Mouse (Mus musculus): ENCODE data around the gene Ambp. TPM values are rescaled to one million over a fixed set of nuclear protein-coding genes. Genes with fewer than 3 reads are reported as not detected.

Ambp gene
- total and polyA plus RNA-seq, 2 experiments = 2,202 to 3,181 TPM

GRCm38 (mm10) chr4:63151127-63151526, 3.5 kb downstream of the Ambp start:
- TF ChIP-seq CTCF (IDR thresholded peaks at IDR 0.05; ENCODE audit: low read depth, low read length) = no peak
- no peak for TF ChIP-seq POLR2A (IDR thresholded peaks at IDR 0.05; ENCODE audit: extremely low read depth, insufficient read depth, low read length)
- Histone ChIP-seq H3K36me3 (ENCODE audit: control insufficient read depth, insufficient read depth, low read length) (peaks cover 43% of the 10 kb centered on the region), H3K27ac (replicated peaks; ENCODE audit: insufficient read depth, low read depth, low read length) (peak overlapping the region; percentile 11), H3K9ac (ENCODE audit: low read depth, low read length) (peak overlapping the region; percentile 25; the same call in 1 of the 2 replicates), H3K4me3 (ENCODE audit: insufficient read depth, low read depth, low read length) (peak overlapping the region; percentile 30; the same call in 1 of the 2 replicates), H3K79me2 (ENCODE audit: control insufficient read depth, insufficient read depth, low read length) (peaks cover 12% of the 10 kb centered on the region; the same call in 1 of the 2 replicates), H3K4me1 (ENCODE audit: control insufficient read depth, insufficient read depth, low read length) (peaks cover 31% of the 10 kb centered on the region), H3K27me3 (ENCODE audit: control insufficient read depth, insufficient read depth, low read length) (no peaks in the 10 kb centered on the region)
- peak; percentile 73 for DNase-seq (ENCODE audit: extremely low read depth, low read depth, low spot score)
- 26% methylated on average over 6 of the region's 6 CpGs for WGBS

GRCm38 (mm10) chr4:63147268-63147667, 7.3 kb downstream of the Ambp start:
- H3K27me3 ChIP-seq (ENCODE audit: control insufficient read depth, insufficient read depth, low read length) = no peaks in the 10 kb centered on the region
- 94% methylated on average over 6 of the region's 6 CpGs for WGBS
- peaks cover 1% of the 10 kb centered on the region; the same call in 1 of the 2 replicates for H3K79me2 ChIP-seq (ENCODE audit: control insufficient read depth, insufficient read depth, low read length)
- H3K9ac ChIP-seq (ENCODE audit: low read depth, low read length) = no peak overlapping the region
- peak; percentile 41 for DNase-seq (ENCODE audit: extremely low read depth, low read depth, low spot score)
- H3K4me1 ChIP-seq (ENCODE audit: control insufficient read depth, insufficient read depth, low read length) = peaks cover 15% of the 10 kb centered on the region
- peaks cover 74% of the 10 kb centered on the region for H3K36me3 ChIP-seq (ENCODE audit: control insufficient read depth, insufficient read depth, low read length)
- H3K4me3 ChIP-seq (ENCODE audit: insufficient read depth, low read depth, low read length) = no peak overlapping the region
- no peak overlapping the region for H3K27ac ChIP-seq (replicated peaks; ENCODE audit: insufficient read depth, low read depth, low read length)
- TF ChIP-seq POLR2A (IDR thresholded peaks at IDR 0.05; ENCODE audit: extremely low read depth, insufficient read depth, low read length) (no peak), CTCF (IDR thresholded peaks at IDR 0.05; ENCODE audit: low read depth, low read length) (no peak)

DNA sequence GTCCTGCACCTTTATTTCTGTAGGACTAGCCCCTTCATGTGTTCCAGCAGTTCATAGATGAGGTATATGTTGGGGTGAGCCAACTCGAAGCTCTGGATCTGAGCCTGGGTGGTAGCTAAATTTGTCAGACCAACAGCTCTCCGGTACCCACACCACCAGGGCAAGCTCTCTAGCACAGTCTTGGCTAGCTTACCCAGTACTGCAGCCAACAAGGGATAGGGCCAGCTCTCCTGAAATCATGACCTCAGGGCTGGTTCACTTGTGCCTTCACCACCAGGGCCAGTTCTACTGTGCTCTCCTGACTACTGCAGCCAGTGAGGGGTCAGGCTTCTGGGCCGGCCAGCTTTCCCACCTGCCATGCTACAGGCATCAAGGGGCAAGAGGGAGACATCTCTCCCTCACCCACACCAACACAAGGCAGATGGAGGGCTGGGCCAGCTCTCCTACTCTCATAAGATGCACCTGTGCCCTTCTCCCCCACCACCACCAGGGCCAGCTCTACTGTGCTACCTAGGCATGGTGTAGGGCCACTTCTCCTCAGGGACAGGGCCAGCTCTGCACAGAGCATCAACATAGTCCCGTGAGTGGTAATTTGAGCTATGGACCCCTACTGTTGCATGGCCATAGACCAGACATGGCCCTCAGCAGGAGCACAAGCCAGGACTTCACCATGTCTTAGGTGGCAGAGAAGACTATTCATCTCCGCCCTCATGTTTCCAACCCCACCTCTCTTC, 24.5 kb downstream of the Ambp start:
- H3K9ac ChIP-seq (ENCODE audit: low read depth, low read length) = no peak overlapping the region
- 62% methylated on average over 5 of the region's 5 CpGs for WGBS
- H3K79me2 ChIP-seq (ENCODE audit: control insufficient read depth, insufficient read depth, low read length) = no peaks in the 10 kb centered on the region
- no peaks in the 10 kb centered on the region for H3K36me3 ChIP-seq (ENCODE audit: control insufficient read depth, insufficient read depth, low read length)
- no peak overlapping the region for H3K27ac ChIP-seq (replicated peaks; ENCODE audit: insufficient read depth, low read depth, low read length)
- H3K4me1 ChIP-seq (ENCODE audit: control insufficient read depth, insufficient read depth, low read length) = no peaks in the 10 kb centered on the region
- TF ChIP-seq POLR2A (IDR thresholded peaks at IDR 0.05; ENCODE audit: extremely low read depth, insufficient read depth, low read length) (no peak), CTCF (IDR thresholded peaks at IDR 0.05; ENCODE audit: low read depth, low read length) (no peak)
- H3K4me3 ChIP-seq (ENCODE audit: insufficient read depth, low read depth, low read length) = no peak overlapping the region
- no peaks in the 10 kb centered on the region for H3K27me3 ChIP-seq (ENCODE audit: control insufficient read depth, insufficient read depth, low read length)
- peak; percentile 65 for DNase-seq (ENCODE audit: extremely low read depth, low read depth, low spot score)

DNA sequence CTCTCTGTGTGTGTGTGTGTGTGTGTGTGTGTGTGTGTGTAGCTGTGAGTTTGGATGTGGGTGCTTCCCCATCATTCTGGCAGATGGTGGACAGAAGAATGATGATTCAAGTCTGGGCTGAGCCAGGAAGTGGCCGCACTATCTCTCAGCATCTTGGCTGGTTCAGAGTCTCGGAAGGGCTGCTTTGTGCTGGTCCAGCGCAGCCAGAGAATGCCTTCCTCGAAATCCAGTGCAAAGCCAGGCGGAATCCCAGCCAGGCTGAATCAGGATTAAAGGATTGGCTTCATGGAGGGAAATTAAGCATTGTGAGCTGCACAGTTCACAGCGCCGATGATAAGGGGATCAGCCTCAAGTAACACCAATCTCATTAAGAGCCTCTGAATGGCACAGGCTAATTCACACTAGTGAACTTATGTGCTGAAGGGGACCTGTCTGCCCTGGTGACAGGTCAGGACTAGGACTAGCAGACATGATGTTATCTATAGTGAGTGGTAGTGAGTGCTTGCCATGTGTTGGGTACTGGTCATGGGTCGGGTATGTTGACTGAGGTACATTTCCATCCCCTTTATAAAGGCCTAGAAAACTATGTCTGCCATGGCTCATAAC, 29.6 kb downstream of the Ambp start:
- Histone ChIP-seq H3K36me3 (ENCODE audit: control insufficient read depth, insufficient read depth, low read length) (no peaks in the 10 kb centered on the region), H3K27me3 (ENCODE audit: control insufficient read depth, insufficient read depth, low read length) (no peaks in the 10 kb centered on the region), H3K27ac (replicated peaks; ENCODE audit: insufficient read depth, low read depth, low read length) (no peak overlapping the region), H3K79me2 (ENCODE audit: control insufficient read depth, insufficient read depth, low read length) (no peaks in the 10 kb centered on the region), H3K9ac (ENCODE audit: low read depth, low read length) (no peak overlapping the region), H3K4me1 (ENCODE audit: control insufficient read depth, insufficient read depth, low read length) (no peaks in the 10 kb centered on the region), H3K4me3 (ENCODE audit: insufficient read depth, low read depth, low read length) (no peak overlapping the region)
- TF ChIP-seq POLR2A (IDR thresholded peaks at IDR 0.05; ENCODE audit: extremely low read depth, insufficient read depth, low read length) (no peak), CTCF (IDR thresholded peaks at IDR 0.05; ENCODE audit: low read depth, low read length) (no peak)
- DNase-seq (ENCODE audit: extremely low read depth, low read depth, low spot score) = no peak
- 79% methylated on average over 8 of the region's 8 CpGs for WGBS

- Histone ChIP-seq H3K4me3 (ENCODE audit: insufficient read depth, low read depth, low read length) (no peak overlapping the region), H3K27ac (replicated peaks; ENCODE audit: insufficient read depth, low read depth, low read length) (no peak overlapping the region), H3K27me3 (ENCODE audit: control insufficient read depth, insufficient read depth, low read length) (no peaks in the 10 kb centered on the region), H3K36me3 (ENCODE audit: control insufficient read depth, insufficient read depth, low read length) (no peaks in the 10 kb centered on the region), H3K79me2 (ENCODE audit: control insufficient read depth, insufficient read depth, low read length) (no peaks in the 10 kb centered on the region), H3K4me1 (ENCODE audit: control insufficient read depth, insufficient read depth, low read length) (no peaks in the 10 kb centered on the region), H3K9ac (ENCODE audit: low read depth, low read length) (no peak overlapping the region)
- DNase-seq (ENCODE audit: extremely low read depth, low read depth, low spot score) = peak; percentile 57
- TF ChIP-seq CTCF (IDR thresholded peaks at IDR 0.05; ENCODE audit: low read depth, low read length) (peak; percentile 99), POLR2A (IDR thresholded peaks at IDR 0.05; ENCODE audit: extremely low read depth, insufficient read depth, low read length) (no peak)
- WGBS = 95% methylated on average over 5 of the region's 5 CpGs
Measured at GRCm38 (mm10) chr4:63118639-63119437, 35.8 kb downstream of the Ambp start.

Data from liver, adult 2 months (tissue).